Mouse (Mus musculus) CH12.LX (cell line): ENCODE data around the gene Spns3. TPM values are rescaled to one million over a fixed set of nuclear protein-coding genes. Genes with fewer than 3 reads are reported as not detected.

Source experiments
- DNase-seq: peaks from one replicate; pipeline ENCODE4 v3.0.0-alpha.2; 2013; ENCODE audit errors: extremely low read depth
- H3K27ac ChIP-seq: 2 replicates; pipeline ENCODE4 v1.5.1; 2012; ENCODE audit warnings: low read depth, mild to moderate bottlenecking, control low read depth, moderate library complexity; ENCODE audit not compliant: insufficient read depth
- H3K27me3 ChIP-seq: replicated peaks from 2 replicates; pipeline ENCODE3; 2012; ENCODE audit warnings: inconsistent platforms
- H3K36me3 ChIP-seq, 2 experiments: replicated peaks in 1 of 2; 2 replicates each; pipeline versions ENCODE3 to v1.6.1; 2012; ENCODE audit warnings: inconsistent platforms in 1 of 2, low read length in 1 of 2, mild to moderate bottlenecking in 1 of 2, mixed read lengths in 1 of 2, moderate library complexity in 1 of 2; ENCODE audit not compliant: control insufficient read depth in 1 of 2, insufficient read depth in 1 of 2
- H3K4me1 ChIP-seq, 2 experiments: 2 replicates each; pipeline ENCODE4 v1.6.1; 2012; ENCODE audit warnings: inconsistent platforms in 1 of 2, moderate library complexity in 1 of 2; ENCODE audit not compliant: insufficient read depth in 2 of 2, control insufficient read depth in 1 of 2
- H3K4me2 ChIP-seq: 2 replicates; pipeline ENCODE4 v1.6.1; 2012; ENCODE audit warnings: low read depth, mild to moderate bottlenecking, control low read depth; ENCODE audit not compliant: poor library complexity, insufficient read depth, severe bottlenecking
- H3K4me3 ChIP-seq, 3 experiments: fragments of 150-350 bp in 1 of 3; sonication (generic) in 1 of 3; replicated peaks in 1 of 3; 2 replicates each; pipeline versions ENCODE3 to v1.5.1; 2011 to 2012; ENCODE audit warnings: low read depth in 2 of 3, low read length in 2 of 3, mild to moderate bottlenecking in 2 of 3, moderate library complexity in 2 of 3, control low read depth in 1 of 3, improper control_type of control experiment in 1 of 3, inconsistent platforms in 1 of 3, mixed read lengths in 1 of 3; ENCODE audit not compliant: poor library complexity in 1 of 3
- H3K79me2 ChIP-seq: replicated peaks from 2 replicates; pipeline ENCODE4 v1.6.1; 2012; ENCODE audit warnings: mild to moderate bottlenecking, moderate library complexity; ENCODE audit not compliant: control insufficient read depth, poor library complexity, insufficient read depth, severe bottlenecking; ENCODE audit errors: extremely low read depth
- H3K9ac ChIP-seq: 2 replicates; pipeline ENCODE4 v1.6.1; 2012; ENCODE audit warnings: low read depth, mild to moderate bottlenecking, control low read depth, moderate library complexity; ENCODE audit not compliant: insufficient read depth
- H3K9me3 ChIP-seq: replicated peaks from 2 replicates; pipeline ENCODE3; 2012; ENCODE audit warnings: low read length, inconsistent platforms, mixed read lengths
- CHD1 ChIP-seq: IDR thresholded peaks from 2 replicates; pipeline ENCODE4 v1.6.1; 2012; ENCODE audit warnings: low read depth, low read length, improper control_type of control experiment, inconsistent platforms
- E2F4 ChIP-seq: IDR thresholded peaks from 2 replicates; pipeline ENCODE4 v1.6.1; 2011; ENCODE audit warnings: low read depth, low read length, improper control_type of control experiment; ENCODE audit not compliant: insufficient replicate concordance
- HCFC1 ChIP-seq: IDR thresholded peaks from 2 replicates; pipeline ENCODE4 v1.6.1; 2012; ENCODE audit warnings: low read depth, mild to moderate bottlenecking, inconsistent platforms, low read length, improper control_type of control experiment
- IRF4 ChIP-seq: IDR thresholded peaks from 2 replicates; pipeline ENCODE4 v1.6.1; 2014; ENCODE audit warnings: low read depth, mild to moderate bottlenecking, inconsistent platforms, low read length, improper control_type of control experiment
- JUND ChIP-seq: conservative IDR thresholded peaks from 2 replicates; pipeline ENCODE4 v1.6.1; 2011; ENCODE audit warnings: low read depth, low read length, improper control_type of control experiment
- MAZ ChIP-seq: IDR thresholded peaks from 2 replicates; pipeline ENCODE4 v1.6.1; 2012; ENCODE audit warnings: low read depth, mild to moderate bottlenecking, inconsistent platforms, low read length, improper control_type of control experiment, moderate library complexity
- MYC ChIP-seq: IDR thresholded peaks from 2 replicates; pipeline ENCODE4 v1.6.1; 2011; ENCODE audit warnings: low read depth, mild to moderate bottlenecking, improper control_type of control experiment, low read length
- PAX5 ChIP-seq: IDR thresholded peaks from 2 replicates; pipeline ENCODE4 v1.6.1; 2012; ENCODE audit warnings: low read length, inconsistent platforms, mixed read lengths
- TCF12 ChIP-seq: IDR thresholded peaks from 2 replicates; pipeline ENCODE4 v1.6.1; 2014; ENCODE audit warnings: low read depth, mild to moderate bottlenecking, inconsistent platforms, low read length, improper control_type of control experiment
- UBTF ChIP-seq: IDR thresholded peaks from 2 replicates; pipeline ENCODE4 v1.6.1; 2012; ENCODE audit warnings: low read depth, mild to moderate bottlenecking, inconsistent platforms, low read length, improper control_type of control experiment, moderate library complexity
- ZKSCAN1 ChIP-seq: IDR thresholded peaks from 2 replicates; pipeline ENCODE4 v1.6.1; 2012; ENCODE audit warnings: low read depth, inconsistent platforms, low read length, improper control_type of control experiment, borderline replicate concordance
- ZMIZ1 ChIP-seq: IDR thresholded peaks from 2 replicates; pipeline ENCODE4 v1.6.1; 2012; ENCODE audit warnings: low read depth, mild to moderate bottlenecking, inconsistent platforms, low read length, improper control_type of control experiment
- ZNF384 ChIP-seq: IDR thresholded peaks from 2 replicates; pipeline ENCODE4 v1.6.1; 2012; ENCODE audit warnings: low read depth, low read length, improper control_type of control experiment, inconsistent platforms
- dilution Hi-C: fragments of 300-500 bp; cut with MboI; formaldehyde crosslinking; loops from 2 replicates; pipeline ENCODE4 v1.14.3; 2020; ENCODE audit warnings: low sequenced_read_pairs; ENCODE audit not compliant: extremely low pct_unique_long_range_greater_than_20kb, extremely low pct_ligation_motif_present
- in situ Hi-C: fragments of 300-500 bp; cut with MboI; formaldehyde crosslinking; loops from 3 replicates; pipeline ENCODE4 v1.14.3; 2019; ENCODE audit warnings: low sequenced_read_pairs, low pct_ligation_motif_present, low pct_unique_long_range_greater_than_20kb, mixed read lengths
- polyA plus RNA-seq: library from polyadenylated mRNA; unstranded; fragments of >175 nt; gene quantifications from 2 replicates; pipeline ENCODE4 v1.2.1, GENCODE M21; 2012; ENCODE audit warnings: low read depth; ENCODE audit not compliant: insufficient read length
- total RNA-seq, 2 experiments: library from RNA; depleted of rRNA; stranded (reverse); fragments of 300-350 nt in 1 of 2; fragments of >200 nt in 1 of 2; gene quantifications; 2 replicates each; pipeline ENCODE4 v1.2.3; 2012 to 2014

Gene Spns3
- total and polyA plus RNA-seq, 3 experiments: 0.21 to 1.8 (median 1.0) TPM

DNA sequence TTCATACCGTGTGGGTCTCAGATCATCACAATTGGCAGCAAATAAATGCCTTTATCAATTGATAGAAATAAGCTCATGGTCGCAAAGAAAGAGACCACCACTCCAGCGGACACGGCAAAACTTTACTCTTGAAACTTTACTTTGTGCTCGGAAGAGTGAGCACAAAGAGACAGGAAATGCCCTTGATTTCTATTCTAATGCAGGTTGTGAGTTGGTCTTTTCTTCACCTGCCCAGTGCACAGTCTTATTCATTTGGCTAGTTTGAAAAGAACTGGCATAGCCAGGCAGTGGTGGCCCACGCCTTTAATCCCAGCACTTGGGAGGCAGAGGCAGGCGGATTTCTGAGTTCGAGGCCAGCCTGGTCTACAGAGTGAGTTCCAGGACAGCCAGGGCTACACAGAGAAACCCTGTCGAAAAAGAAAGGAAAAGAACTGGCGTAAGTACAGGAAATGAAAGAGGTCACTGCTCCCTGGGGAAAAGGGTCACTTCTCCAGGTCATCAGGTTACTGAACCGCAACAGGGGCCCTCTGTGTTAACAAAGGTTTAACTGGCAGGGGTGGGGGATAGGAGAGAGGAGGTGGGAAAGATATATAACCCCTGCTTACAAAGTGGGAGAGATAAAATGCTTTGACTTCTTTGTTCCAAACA, 19.5 kb upstream of the Spns3 start:
- in situ Hi-C loops: loop anchor here (5.0 to 10.0 kb wide), 2 partner anchors 158 to 435 kb away; no protein-coding TSS in a partner anchor
- H3K4me2 ChIP-seq: peak overlapping the region; percentile 78
- dilution Hi-C loops: no loop called here

DNA sequence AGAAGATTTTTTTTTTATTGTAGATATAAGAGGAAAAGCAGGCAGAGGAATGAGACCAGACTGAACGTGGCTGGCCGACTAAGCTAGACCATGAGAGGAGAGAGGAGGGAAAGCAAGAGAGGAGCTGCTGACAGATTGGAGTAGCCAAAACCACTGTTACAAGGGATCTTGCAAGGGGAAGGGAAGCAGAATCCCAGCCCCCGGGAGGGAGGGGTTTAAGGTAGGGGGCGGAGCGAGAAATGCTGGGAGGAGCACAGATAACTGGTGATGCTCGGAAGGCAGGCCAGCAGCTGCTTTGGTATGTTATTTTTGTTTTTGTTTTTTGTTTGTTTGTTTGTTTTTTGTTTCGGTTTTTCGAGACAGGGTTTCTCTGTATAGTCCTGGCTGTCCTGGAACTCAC, 18.7 kb upstream of the Spns3 start:
- no peak overlapping the region for H3K9ac ChIP-seq
- H3K79me2 ChIP-seq: no peaks in the 10 kb centered on the region
- dilution Hi-C loops: no loop called here
- no peak overlapping the region for H3K27ac ChIP-seq
- H3K4me1 ChIP-seq: peaks cover 12 to 39% of the 10 kb centered on the region in 2 experiments
- H3K27me3 ChIP-seq: no peaks in the 10 kb centered on the region
- no peak for TF ChIP-seq JUND
- 0 out of 2 replicates have a peak, but pooled peaks have one; percentile 12 for TF ChIP-seq MAZ
- no peaks in the 10 kb centered on the region for H3K36me3 ChIP-seq
- H3K9me3 ChIP-seq: no peaks in the 10 kb centered on the region
- no peak overlapping the region for H3K4me3 ChIP-seq
- H3K4me2 ChIP-seq: no peak overlapping the region
- in situ Hi-C loops: no loop called here
- no peak for DNase-seq

More for the DNA sequence above, 19.5 kb upstream of the Spns3 start:
- Histone ChIP-seq H3K79me2 (no peaks in the 10 kb centered on the region), H3K27ac (no peak overlapping the region), H3K9ac (peak overlapping the region; percentile 42), H3K4me3 (peak overlapping the region in 1 of 3 experiments; percentile 54), H3K27me3 (no peaks in the 10 kb centered on the region)
- TF ChIP-seq UBTF (0 out of 2 replicates have a peak, but pooled peaks have one; percentile 21), IRF4 (peak; percentile 57; the same call in 1 of the 2 replicates), ZMIZ1 (no peak)
- TF ChIP-seq, all 38 proteins: peak for 2
- no peak for DNase-seq
- no peaks in the 10 kb centered on the region for H3K9me3 ChIP-seq
- H3K4me1 ChIP-seq: peaks cover 12 to 39% of the 10 kb centered on the region in 2 experiments
- H3K36me3 ChIP-seq: no peaks in the 10 kb centered on the region

DNA sequence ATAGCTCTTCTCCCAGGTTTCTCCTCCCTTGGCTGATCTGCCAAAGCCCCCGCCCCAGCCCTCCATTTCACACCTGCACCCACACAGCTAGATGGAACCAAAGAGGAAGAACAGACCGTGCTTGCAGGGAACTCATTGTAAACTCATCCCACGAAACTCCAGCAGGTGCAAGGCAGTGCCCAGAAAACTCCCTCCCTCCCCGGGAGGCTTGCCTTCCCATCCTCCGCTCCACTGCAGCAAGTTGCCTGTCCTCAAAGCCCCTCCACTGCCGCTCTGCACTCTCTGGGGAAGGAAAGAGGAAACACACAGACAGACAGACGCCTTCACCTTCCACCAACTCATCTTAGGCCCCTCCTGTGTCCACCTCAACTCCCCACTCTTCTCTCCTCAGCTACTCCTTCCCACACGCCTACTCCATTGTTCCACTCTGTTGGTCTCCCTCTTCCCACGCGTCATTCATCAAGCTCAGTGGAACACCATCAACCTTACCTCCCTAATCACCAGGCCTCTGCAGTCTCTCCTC, 16.6 kb upstream of the Spns3 start:
- Histone ChIP-seq H3K27ac (no peak overlapping the region), H3K27me3 (no peaks in the 10 kb centered on the region), H3K4me3 (no peak overlapping the region), H3K9me3 (no peaks in the 10 kb centered on the region), H3K4me2 (no peak overlapping the region), H3K79me2 (no peaks in the 10 kb centered on the region), H3K36me3 (no peaks in the 10 kb centered on the region), H3K9ac (no peak overlapping the region), H3K4me1 (peaks cover 12 to 43% of the 10 kb centered on the region in 2 experiments)
- dilution Hi-C loops: no loop called here
- in situ Hi-C loops: no loop called here
- no peak for TF ChIP-seq ZNF384
- no peak for TF ChIP-seq MYC
- no peak for TF ChIP-seq PAX5
- no peak for TF ChIP-seq HCFC1
- TF ChIP-seq TCF12: no peak
- no peak for TF ChIP-seq E2F4
- TF ChIP-seq CHD1: no peak
- no peak for TF ChIP-seq ZKSCAN1
- no peak for DNase-seq
